Mouse (Mus musculus) heart, postnatal 0 days (tissue): ENCODE measurements around the gene Arhgef15. TPM values are rescaled to one million over a fixed set of nuclear protein-coding genes. Genes with fewer than 3 reads are reported as not detected.

ENCODE experiments used
- ATAC-seq: fragments of 200-750 bp; cut with Nextera tagmentation; 2 replicates; pipeline ENCODE4 v1.8.0; 2017; ENCODE audit warnings: low read depth, moderate number of reproducible peaks, moderate library complexity; ENCODE audit not compliant: insufficient read depth
- DNase-seq: peaks from one replicate; pipeline ENCODE4 v3.0.0-alpha.2; 2016; ENCODE audit warnings: low spot score
- H3K27ac ChIP-seq: fragments of 300-500 bp; sonication (generic); 2 replicates; pipeline ENCODE4 v1.5.1; 2014; ENCODE audit warnings: low read depth, mild to moderate bottlenecking
- H3K27me3 ChIP-seq: fragments of 300-500 bp; sonication (generic); 2 replicates; pipeline ENCODE4 v1.6.1; 2014; ENCODE audit warnings: low read length, mixed read lengths; ENCODE audit not compliant: control insufficient read depth, insufficient read depth
- H3K36me3 ChIP-seq: fragments of 300-500 bp; sonication (generic); replicated peaks from 2 replicates; pipeline ENCODE4 v1.6.1; 2014; ENCODE audit warnings: low read length, mixed read lengths; ENCODE audit not compliant: control insufficient read depth, insufficient read depth
- H3K4me1 ChIP-seq: fragments of 300-500 bp; sonication (generic); 2 replicates; pipeline ENCODE4 v1.6.1; 2014; ENCODE audit warnings: antibody characterized with exemption; ENCODE audit not compliant: control insufficient read depth, insufficient read depth
- H3K4me2 ChIP-seq: fragments of 300-500 bp; sonication (generic); 2 replicates; pipeline ENCODE4 v1.6.1; 2014; ENCODE audit warnings: low read depth, mild to moderate bottlenecking, low read length, moderate library complexity
- H3K4me3 ChIP-seq: fragments of 300-500 bp; sonication (generic); 2 replicates; pipeline ENCODE4 v1.5.1; 2014; ENCODE audit warnings: low read depth, low read length
- H3K9ac ChIP-seq: fragments of 300-500 bp; sonication (generic); replicated peaks from 2 replicates; pipeline ENCODE4 v1.6.1; 2014; ENCODE audit warnings: low read depth, low read length, mixed read lengths
- H3K9me3 ChIP-seq: fragments of 300-500 bp; sonication (generic); replicated peaks from 2 replicates; pipeline ENCODE4 v1.6.1; 2016; ENCODE audit warnings: low read length; ENCODE audit not compliant: control insufficient read depth
- CTCF ChIP-seq: IDR thresholded peaks from 2 replicates; pipeline ENCODE4 v1.5.1; 2016; ENCODE audit warnings: antibody characterized with exemption, control low read depth, low read depth
- EP300 ChIP-seq: IDR thresholded peaks from 2 replicates; pipeline ENCODE4 v1.6.1; 2016; ENCODE audit warnings: antibody characterized with exemption, low read depth
- WGBS: fragments of 180-500 bp; shearing (Covaris S2); extraction: QIAGEN DNeasy Blood & Tissue Kit; methylation state at CpG from one replicate; pipeline ENCODE4 v1.1.7; 2014; 5-methylcytosine and 5-hydroxymethylcytosine counted together
- polyA plus RNA-seq: library from polyadenylated mRNA; unstranded; fragments of >200 nt; fragmentation: Nextera tagmentation; extraction: Ambion mirVana; gene quantifications from 2 replicates; pipeline ENCODE4 v1.2.1, GENCODE M21; 2015
- total RNA-seq: library from RNA; depleted of rRNA; stranded (reverse); fragments of >200 nt; gene quantifications from 2 replicates; pipeline ENCODE4 v1.2.3, GENCODE M21; 2014; ENCODE audit warnings: low replicate concordance

The Arhgef15 gene
- total and polyA plus RNA-seq, 2 experiments from 2014 or later = 11.6 to 19.8 TPM

GRCm38 (mm10) chr11:68970232-68970631, 13.0 kb upstream of the Arhgef15 start:
- H3K27me3 ChIP-seq = no peaks in the 10 kb centered on the region
- 59% methylated on average over 4 of the region's 4 CpGs for WGBS
- no peaks in the 10 kb centered on the region for H3K36me3 ChIP-seq
- no peak for ATAC-seq
- no peak overlapping the region for H3K27ac ChIP-seq
- no peak overlapping the region for H3K9ac ChIP-seq
- H3K9me3 ChIP-seq = no peaks in the 10 kb centered on the region
- no peak overlapping the region for H3K4me2 ChIP-seq
- peaks cover 28% of the 10 kb centered on the region for H3K4me1 ChIP-seq
- no peak for TF ChIP-seq EP300
- no peak for TF ChIP-seq CTCF
- no peak overlapping the region for H3K4me3 ChIP-seq
- DNase-seq = no peak

- TF ChIP-seq EP300 (no peak), CTCF (no peak)
- Histone ChIP-seq H3K4me1 (peaks cover 28% of the 10 kb centered on the region), H3K9me3 (no peaks in the 10 kb centered on the region), H3K36me3 (no peaks in the 10 kb centered on the region), H3K27me3 (no peaks in the 10 kb centered on the region), H3K9ac (no peak overlapping the region), H3K4me3 (no peak overlapping the region), H3K4me2 (no peak overlapping the region), H3K27ac (no peak overlapping the region)
- DNase-seq (no peak), ATAC-seq (no peak)
- WGBS = 90% methylated on average over 11 of the region's 11 CpGs
Observed at GRCm38 (mm10) chr11:68968752-68969151, 11.5 kb upstream of the Arhgef15 start.

DNA sequence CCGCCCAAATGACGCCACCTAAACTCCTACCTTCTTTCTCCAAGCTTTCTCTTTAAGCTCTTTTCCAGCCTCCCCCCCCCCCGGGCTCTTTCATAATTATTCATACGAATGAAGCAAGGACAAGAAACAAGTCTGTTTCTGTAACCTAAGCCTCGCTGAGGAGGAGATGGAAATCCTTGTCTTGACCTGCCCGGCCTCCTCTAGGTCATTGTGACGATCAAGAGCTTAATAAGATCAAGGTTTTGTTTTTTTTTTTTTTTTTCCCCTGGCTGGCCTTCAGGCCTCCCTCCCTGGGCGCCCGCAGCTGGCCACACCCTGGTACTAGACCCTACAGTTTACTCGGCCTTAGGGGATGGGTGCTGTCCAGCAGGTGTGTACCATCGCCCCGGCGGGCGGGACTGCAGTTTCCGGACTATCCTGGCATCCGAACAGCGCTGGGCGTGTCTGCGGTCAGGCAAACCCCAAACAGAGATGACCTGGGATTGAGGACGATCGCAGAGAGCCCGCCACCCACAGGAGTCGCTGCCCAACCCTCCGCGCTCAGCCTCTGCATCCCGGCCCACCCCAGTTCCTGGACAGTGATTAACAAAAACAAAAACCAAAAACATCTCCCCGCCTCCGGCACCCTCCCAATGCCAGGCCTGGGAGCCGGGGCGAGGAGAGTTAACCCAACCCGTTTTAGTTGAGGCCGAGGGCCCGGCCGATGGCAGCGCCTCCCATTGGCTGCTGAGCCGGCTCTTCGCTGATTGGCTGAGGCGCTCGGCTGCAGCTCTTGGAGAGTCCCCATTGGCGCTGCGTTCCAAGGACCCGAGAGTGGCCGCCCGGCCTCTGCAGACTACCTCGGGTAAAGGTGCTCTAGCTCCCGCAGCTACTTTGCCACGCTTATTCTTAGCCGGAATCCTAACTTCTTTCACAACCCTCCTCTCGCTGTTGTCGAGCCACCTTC, 10.3 kb upstream of the Arhgef15 start, which contains the start of gene Slc25a35:
Slc25a35 (plus strand) TSS at position 795 of the 946 bp plus-strand sequence.
- 1% methylated on average over 47 of the region's 50 CpGs for WGBS
- ATAC-seq = peak; percentile 87
- H3K27ac ChIP-seq = no peak within 1 kb of the TSS

DNA sequence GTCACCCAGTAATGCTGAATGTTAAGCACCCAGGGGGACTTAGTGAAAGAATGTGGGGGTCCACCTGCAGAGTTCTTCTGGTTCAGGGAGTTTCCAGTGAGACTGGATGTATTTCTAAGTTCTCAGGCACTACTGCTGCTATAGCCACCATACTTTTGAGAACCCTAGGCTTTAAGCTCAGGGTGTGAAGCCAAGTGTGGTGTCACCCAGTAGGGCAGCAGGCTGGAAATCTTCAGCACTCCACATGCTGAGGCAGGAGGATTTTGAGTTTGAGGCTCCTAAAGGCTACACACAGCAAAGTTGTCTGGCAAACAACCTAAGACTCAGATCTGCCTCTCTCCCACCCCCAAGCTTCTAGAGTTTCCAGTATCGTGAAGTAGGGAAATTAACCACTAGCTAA, 9.3 kb upstream of the Arhgef15 start:
- no peak overlapping the region for H3K4me2 ChIP-seq
- no peak overlapping the region for H3K4me3 ChIP-seq
- no peak for TF ChIP-seq EP300
- no peak for TF ChIP-seq CTCF
- no peaks in the 10 kb centered on the region for H3K9me3 ChIP-seq
- H3K36me3 ChIP-seq = no peaks in the 10 kb centered on the region
- no peaks in the 10 kb centered on the region for H3K27me3 ChIP-seq
- ATAC-seq (no peak), DNase-seq (no peak)
- H3K9ac ChIP-seq = no peak overlapping the region
- H3K27ac ChIP-seq = no peak overlapping the region
- H3K4me1 ChIP-seq = peaks cover 15% of the 10 kb centered on the region
- WGBS = 50% methylated on average over 1 of the region's 1 CpGs

More for the DNA sequence above, 10.3 kb upstream of the Arhgef15 start, which contains the start of gene Slc25a35:
- peak; percentile 90 for DNase-seq
- Histone ChIP-seq H3K9ac (peak within 1 kb of the TSS; percentile 44), H3K36me3 (no peaks in the 10 kb centered on the region), H3K4me2 (peak within 1 kb of the TSS; percentile 78), H3K27me3 (no peaks in the 10 kb centered on the region), H3K4me1 (peaks cover 23% of the 10 kb centered on the region), H3K4me3 (peak within 1 kb of the TSS; percentile 60), H3K9me3 (no peaks in the 10 kb centered on the region)
- peak; percentile 26 for TF ChIP-seq CTCF
- TF ChIP-seq EP300 = no peak

DNA sequence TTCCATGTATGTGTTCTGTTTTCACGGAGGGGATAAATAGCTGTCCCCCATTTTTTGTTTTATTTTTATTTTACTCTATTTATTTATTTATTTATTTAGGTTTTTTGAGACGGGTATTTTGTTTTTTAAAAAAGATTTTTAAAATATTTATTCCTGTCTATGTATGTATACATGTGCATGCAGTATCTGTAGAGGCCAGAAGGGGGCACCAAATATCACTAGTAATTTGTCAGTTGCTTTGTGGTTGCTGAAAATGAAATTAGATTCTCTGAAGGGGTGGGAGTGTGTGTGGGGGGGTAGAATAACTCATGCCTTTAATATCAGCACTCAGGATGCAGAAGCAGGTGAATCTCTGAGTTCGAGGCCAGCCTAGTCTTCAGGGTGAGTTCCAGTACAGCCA, 8.6 kb upstream of the Arhgef15 start:
- H3K36me3 ChIP-seq = no peaks in the 10 kb centered on the region
- no peak overlapping the region for H3K9ac ChIP-seq
- H3K4me2 ChIP-seq = no peak overlapping the region
- H3K27ac ChIP-seq = no peak overlapping the region
- peak; percentile 67 for TF ChIP-seq CTCF
- no peak for TF ChIP-seq EP300
- 32% methylated on average over 3 of the region's 3 CpGs for WGBS
- DNase-seq = peak; percentile 48
- no peaks in the 10 kb centered on the region for H3K9me3 ChIP-seq
- H3K27me3 ChIP-seq = no peaks in the 10 kb centered on the region
- no peak for ATAC-seq
- H3K4me3 ChIP-seq = no peak overlapping the region
- H3K4me1 ChIP-seq = peaks cover 8% of the 10 kb centered on the region; the same call in 1 of the 2 replicates
